Mouse (Mus musculus): ENCODE results near the gene Mdfic. TPM values are rescaled to one million over a fixed set of nuclear protein-coding genes. Genes with fewer than 3 reads are reported as not detected.

Gene Mdfic
- polyA plus RNA-seq, 1 experiment from 2014 or later, result 4.0 TPM

- H3K36me3 ChIP-seq (ENCODE audit: control insufficient read depth, insufficient read depth, low read length), result no peaks in the 10 kb centered on the region
- H3K9me3 ChIP-seq (ENCODE audit: control insufficient read depth, low read length), result no peaks in the 10 kb centered on the region
- WGBS, result 59% methylated on average over 4 of the region's 4 CpGs
- DNase-seq (ENCODE audit: low spot score), result no peak
- ATAC-seq (ENCODE audit: low FRiP score, low TSS enrichment), result no peak
- H3K4me3 ChIP-seq (ENCODE audit: low read depth, low read length), result no peak overlapping the region
- no peaks in the 10 kb centered on the region; the same call in 1 of the 2 replicates for H3K4me1 ChIP-seq (replicated peaks; ENCODE audit: control insufficient read depth, insufficient read depth)
- no peak overlapping the region for H3K4me2 ChIP-seq (replicated peaks; ENCODE audit: low read depth)
- no peak overlapping the region for H3K27ac ChIP-seq (replicated peaks)
- H3K27me3 ChIP-seq (ENCODE audit: control insufficient read depth, insufficient read depth, low read length), result no peaks in the 10 kb centered on the region
- TF ChIP-seq EP300 (optimal IDR thresholded peaks at IDR 0.05) (no peak), CTCF (IDR thresholded peaks at IDR 0.05; ENCODE audit: low read depth) (no peak)
- H3K9ac ChIP-seq (ENCODE audit: low read length), result no peak overlapping the region
Measured at GRCm38 (mm10) chr6:15724304-15724703, 3.8 kb downstream of the Mdfic start.

- H3K4me2 ChIP-seq (replicated peaks; ENCODE audit: low read depth), result no peak overlapping the region
- no peaks in the 10 kb centered on the region for H3K9me3 ChIP-seq (ENCODE audit: control insufficient read depth, low read length)
- no peak for ATAC-seq (ENCODE audit: low FRiP score, low TSS enrichment)
- no peaks in the 10 kb centered on the region; the same call in 1 of the 2 replicates for H3K4me1 ChIP-seq (replicated peaks; ENCODE audit: control insufficient read depth, insufficient read depth)
- H3K4me3 ChIP-seq (ENCODE audit: low read depth, low read length), result no peak overlapping the region
- H3K27me3 ChIP-seq (ENCODE audit: control insufficient read depth, insufficient read depth, low read length), result no peaks in the 10 kb centered on the region
- no peak overlapping the region for H3K9ac ChIP-seq (ENCODE audit: low read length)
- DNase-seq (ENCODE audit: low spot score), result no peak
- WGBS, result 71% methylated on average over 6 of the region's 6 CpGs
- no peak overlapping the region for H3K27ac ChIP-seq (replicated peaks)
- TF ChIP-seq EP300 (optimal IDR thresholded peaks at IDR 0.05) (no peak), CTCF (IDR thresholded peaks at IDR 0.05; ENCODE audit: low read depth) (no peak)
- no peaks in the 10 kb centered on the region for H3K36me3 ChIP-seq (ENCODE audit: control insufficient read depth, insufficient read depth, low read length)
Measured at GRCm38 (mm10) chr6:15726422-15726821, 6.0 kb downstream of the Mdfic start.

- Histone ChIP-seq H3K4me2 (replicated peaks; ENCODE audit: low read depth) (no peak overlapping the region), H3K4me1 (replicated peaks; ENCODE audit: control insufficient read depth, insufficient read depth) (no peaks in the 10 kb centered on the region; the same call in 1 of the 2 replicates), H3K27me3 (ENCODE audit: control insufficient read depth, insufficient read depth, low read length) (no peaks in the 10 kb centered on the region), H3K27ac (replicated peaks) (no peak overlapping the region), H3K36me3 (ENCODE audit: control insufficient read depth, insufficient read depth, low read length) (no peaks in the 10 kb centered on the region), H3K9ac (ENCODE audit: low read length) (no peak overlapping the region), H3K4me3 (ENCODE audit: low read depth, low read length) (no peak overlapping the region), H3K9me3 (ENCODE audit: control insufficient read depth, low read length) (no peaks in the 10 kb centered on the region)
- ATAC-seq (ENCODE audit: low FRiP score, low TSS enrichment), result no peak
- WGBS, result 37% methylated on average over 4 of the region's 4 CpGs
- DNase-seq (ENCODE audit: low spot score), result no peak
- TF ChIP-seq EP300 (optimal IDR thresholded peaks at IDR 0.05) (no peak), CTCF (IDR thresholded peaks at IDR 0.05; ENCODE audit: low read depth) (no peak)
Measured at GRCm38 (mm10) chr6:15727681-15728410, 7.4 kb downstream of the Mdfic start.

- Histone ChIP-seq H3K4me3 (ENCODE audit: low read depth, low read length) (no peak overlapping the region), H3K9me3 (ENCODE audit: control insufficient read depth, low read length) (no peaks in the 10 kb centered on the region), H3K27ac (replicated peaks) (no peak overlapping the region), H3K36me3 (ENCODE audit: control insufficient read depth, insufficient read depth, low read length) (no peaks in the 10 kb centered on the region), H3K27me3 (ENCODE audit: control insufficient read depth, insufficient read depth, low read length) (no peaks in the 10 kb centered on the region), H3K9ac (ENCODE audit: low read length) (no peak overlapping the region), H3K4me2 (replicated peaks; ENCODE audit: low read depth) (no peak overlapping the region), H3K4me1 (replicated peaks; ENCODE audit: control insufficient read depth, insufficient read depth) (no peaks in the 10 kb centered on the region; the same call in 1 of the 2 replicates)
- DNase-seq (ENCODE audit: low spot score) (no peak), ATAC-seq (ENCODE audit: low FRiP score, low TSS enrichment) (no peak)
- WGBS, result 79% methylated on average over 6 of the region's 6 CpGs
- no peak for TF ChIP-seq CTCF (IDR thresholded peaks at IDR 0.05; ENCODE audit: low read depth)
- TF ChIP-seq EP300 (optimal IDR thresholded peaks at IDR 0.05), result no peak
Measured at GRCm38 (mm10) chr6:15728844-15729577, 8.6 kb downstream of the Mdfic start.

GRCm38 (mm10) chr6:15730258-15730657 is 9.8 kb downstream of the Mdfic start:
- TF ChIP-seq CTCF (IDR thresholded peaks at IDR 0.05; ENCODE audit: low read depth), result no peak
- no peak for TF ChIP-seq EP300 (optimal IDR thresholded peaks at IDR 0.05)
- no peak overlapping the region for H3K4me2 ChIP-seq (replicated peaks; ENCODE audit: low read depth)
- H3K27ac ChIP-seq (replicated peaks), result no peak overlapping the region
- no peaks in the 10 kb centered on the region; the same call in 1 of the 2 replicates for H3K4me1 ChIP-seq (replicated peaks; ENCODE audit: control insufficient read depth, insufficient read depth)
- no peaks in the 10 kb centered on the region for H3K27me3 ChIP-seq (ENCODE audit: control insufficient read depth, insufficient read depth, low read length)
- H3K4me3 ChIP-seq (ENCODE audit: low read depth, low read length), result no peak overlapping the region
- no peak overlapping the region for H3K9ac ChIP-seq (ENCODE audit: low read length)
- H3K9me3 ChIP-seq (ENCODE audit: control insufficient read depth, low read length), result no peaks in the 10 kb centered on the region
- ATAC-seq (ENCODE audit: low FRiP score, low TSS enrichment) (no peak), DNase-seq (ENCODE audit: low spot score) (no peak)
- 83% methylated on average over 2 of the region's 2 CpGs for WGBS
- no peaks in the 10 kb centered on the region for H3K36me3 ChIP-seq (ENCODE audit: control insufficient read depth, insufficient read depth, low read length)

GRCm38 (mm10) chr6:15730666-15731065 is 10.2 kb downstream of the Mdfic start:
- Histone ChIP-seq H3K4me2 (replicated peaks; ENCODE audit: low read depth) (no peak overlapping the region), H3K9me3 (ENCODE audit: control insufficient read depth, low read length) (no peaks in the 10 kb centered on the region), H3K36me3 (ENCODE audit: control insufficient read depth, insufficient read depth, low read length) (no peaks in the 10 kb centered on the region), H3K27me3 (ENCODE audit: control insufficient read depth, insufficient read depth, low read length) (no peaks in the 10 kb centered on the region), H3K9ac (ENCODE audit: low read length) (no peak overlapping the region), H3K4me3 (ENCODE audit: low read depth, low read length) (no peak overlapping the region), H3K4me1 (replicated peaks; ENCODE audit: control insufficient read depth, insufficient read depth) (no peaks in the 10 kb centered on the region; the same call in 1 of the 2 replicates), H3K27ac (replicated peaks) (no peak overlapping the region)
- TF ChIP-seq CTCF (IDR thresholded peaks at IDR 0.05; ENCODE audit: low read depth) (no peak), EP300 (optimal IDR thresholded peaks at IDR 0.05) (no peak)
- no peak for DNase-seq (ENCODE audit: low spot score)
- 51% methylated on average over 4 of the region's 4 CpGs for WGBS
- ATAC-seq (ENCODE audit: low FRiP score, low TSS enrichment), result no peak

Data from stomach, postnatal 0 days (tissue).